Mouse (Mus musculus) myocyte (in vitro differentiated cells): Measurements from ENCODE around the gene Ghrl. TPM values are rescaled to one million over a fixed set of nuclear protein-coding genes. Genes with fewer than 3 reads are reported as not detected.

Source experiments
- H3K27me3 ChIP-seq: one replicate; pipeline ENCODE4 v1.6.1; 2011; ENCODE audit not compliant: control insufficient read depth, insufficient read depth, insufficient read length
- H3K36me3 ChIP-seq: one replicate; pipeline ENCODE4 v1.6.1; 2011; ENCODE audit not compliant: control insufficient read depth, insufficient read depth
- H3K4me2 ChIP-seq: one replicate; pipeline ENCODE4 v1.6.1; 2011; ENCODE audit warnings: low read depth, control low read depth
- H3K4me3 ChIP-seq: one replicate; pipeline ENCODE4 v1.5.1; 2011; ENCODE audit warnings: mild to moderate bottlenecking, control low read depth, moderate library complexity
- H3K79me2 ChIP-seq: one replicate; pipeline ENCODE4 v1.6.1; 2011; ENCODE audit not compliant: control insufficient read depth, insufficient read depth
- H3ac ChIP-seq: one replicate; pipeline ENCODE4 v1.6.1; 2011; ENCODE audit not compliant: control insufficient read depth, insufficient read length
- CEBPB ChIP-seq: IDR thresholded peaks from 2 replicates; pipeline ENCODE4 v1.6.1; 2011; ENCODE audit warnings: mild to moderate bottlenecking, moderate library complexity; ENCODE audit not compliant: poor library complexity, insufficient read depth, severe bottlenecking
- E2F4 ChIP-seq: IDR thresholded peaks from one replicate; pipeline ENCODE4 v1.6.1; 2011; ENCODE audit warnings: mild to moderate bottlenecking, control low read depth, moderate library complexity; ENCODE audit not compliant: insufficient read depth
- MAX ChIP-seq: IDR thresholded peaks from one replicate; pipeline ENCODE4 v1.6.1; 2011; ENCODE audit warnings: low read depth, mild to moderate bottlenecking, control low read depth
- MYOD1 ChIP-seq, 3 experiments: IDR thresholded peaks; one replicate each; pipeline ENCODE4 v1.6.1; 2011; ENCODE audit warnings: control low read depth in 2 of 3, low read depth in 2 of 3, mild to moderate bottlenecking in 2 of 3, moderate library complexity in 1 of 3; ENCODE audit not compliant: insufficient read length in 2 of 3, control insufficient read depth in 1 of 3
- MYOG ChIP-seq, 3 experiments: IDR thresholded peaks; one replicate each; pipeline ENCODE4 v1.6.1; 2011; ENCODE audit warnings: control low read depth in 2 of 3, low read depth in 2 of 3, mild to moderate bottlenecking in 2 of 3; ENCODE audit not compliant: insufficient read length in 2 of 3, control insufficient read depth in 1 of 3, insufficient read depth in 1 of 3
- POLR2A ChIP-seq: IDR thresholded peaks from one replicate; pipeline ENCODE4 v1.6.1; 2011; ENCODE audit warnings: low read depth, mild to moderate bottlenecking, control low read depth, moderate library complexity; ENCODE audit not compliant: insufficient read length
- POLR2AphosphoS2 ChIP-seq: IDR thresholded peaks from one replicate; pipeline ENCODE4 v1.6.1; 2011; ENCODE audit warnings: low read depth, control low read depth; ENCODE audit not compliant: insufficient read length
- REST ChIP-seq: IDR thresholded peaks from one replicate; pipeline ENCODE4 v1.6.1; 2011; ENCODE audit warnings: mild to moderate bottlenecking, control low read depth, moderate library complexity; ENCODE audit not compliant: insufficient read depth, insufficient read length
- SRF ChIP-seq: IDR thresholded peaks from one replicate; pipeline ENCODE4 v1.6.1; 2011; ENCODE audit warnings: low read depth; ENCODE audit not compliant: control insufficient read depth, insufficient read length
- TCF12 ChIP-seq: IDR thresholded peaks from one replicate; pipeline ENCODE4 v1.6.1; 2011; ENCODE audit warnings: mild to moderate bottlenecking, control low read depth; ENCODE audit not compliant: poor library complexity, insufficient read depth, severe bottlenecking
- TCF3 ChIP-seq: IDR thresholded peaks from one replicate; pipeline ENCODE4 v1.6.1; 2011; ENCODE audit warnings: low read depth, control low read depth; ENCODE audit not compliant: insufficient read length
- USF1 ChIP-seq: IDR thresholded peaks from one replicate; pipeline ENCODE4 v1.6.1; 2011; ENCODE audit warnings: low read depth, mild to moderate bottlenecking, control low read depth, moderate library complexity
- polyA plus RNA-seq: library from polyadenylated mRNA; unstranded; fragments of >200 nt; fragmentation: generic; extraction: Trizol; gene quantifications from one replicate; pipeline ENCODE4 v1.2.1, GENCODE M21; 2012; ENCODE audit warnings: missing spikeins

Ghrl gene
- polyA plus RNA-seq, 1 experiment, result 0.35 TPM

DNA sequence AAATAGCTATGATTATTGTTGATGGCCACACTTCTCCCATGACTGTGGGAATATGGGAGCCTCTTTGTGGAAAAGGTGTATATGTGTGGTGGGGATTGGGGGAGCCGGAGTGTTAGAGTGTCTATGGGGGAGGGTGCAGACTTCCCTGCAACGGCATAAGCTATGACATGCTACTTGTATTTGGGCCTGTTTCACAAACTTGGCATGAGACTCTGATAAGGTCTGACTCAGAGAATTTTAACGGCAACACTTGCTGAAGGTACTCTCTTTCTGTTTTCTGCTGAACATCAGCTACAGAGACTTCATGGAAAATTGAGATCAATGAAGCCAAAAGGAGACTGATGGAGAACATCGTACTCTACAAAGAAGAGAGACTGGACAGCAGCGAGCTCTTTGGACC, 26.3 kb downstream of the Ghrl start:
- Histone ChIP-seq H3ac (no peak overlapping the region), H3K36me3 (no peaks in the 10 kb centered on the region), H3K4me2 (no peak overlapping the region), H3K4me3 (no peak overlapping the region), H3K27me3 (no peaks in the 10 kb centered on the region), H3K79me2 (peaks cover 33% of the 10 kb centered on the region)
- TF ChIP-seq MYOG (IDR thresholded peaks at IDR 0.05; ENCODE audit: control insufficient read depth in 1 of 3, insufficient read depth in 1 of 3, insufficient read length in 2 of 3, low read depth in 2 of 3) (no peak), MAX (no peak), E2F4 (no peak), POLR2A (no peak)

- TF ChIP-seq MYOD1 (IDR thresholded peaks at IDR 0.05; ENCODE audit: control insufficient read depth in 1 of 3, insufficient read length in 2 of 3, low read depth in 2 of 3) (no peak), POLR2A (no peak), MYOG (IDR thresholded peaks at IDR 0.05; ENCODE audit: control insufficient read depth in 1 of 3, insufficient read depth in 1 of 3, insufficient read length in 2 of 3, low read depth in 2 of 3) (no peak), REST (no peak), POLR2AphosphoS2 (no peak), CEBPB (no peak), USF1 (no peak), MAX (no peak), TCF3 (no peak), TCF12 (no peak), SRF (no peak), E2F4 (no peak)
- peak overlapping the region; percentile 55 for H3K4me2 ChIP-seq
Observed at GRCm38 (mm10) chr6:113692661-113693133, 27.0 kb downstream of the Ghrl start.

GRCm38 (mm10) chr6:113691084-113691462, 28.6 kb downstream of the Ghrl start:
- Histone ChIP-seq H3K4me3 (peak overlapping the region; percentile 19), H3ac (no peak overlapping the region), H3K27me3 (no peaks in the 10 kb centered on the region), H3K4me2 (peak overlapping the region; percentile 81), H3K36me3 (no peaks in the 10 kb centered on the region), H3K79me2 (peaks cover 23% of the 10 kb centered on the region)
- TF ChIP-seq CEBPB (no peak), E2F4 (no peak), POLR2AphosphoS2 (no peak), SRF (peak; percentile 35), MYOD1 (IDR thresholded peaks at IDR 0.05; ENCODE audit: control insufficient read depth in 1 of 3, insufficient read length in 2 of 3, low read depth in 2 of 3) (no peak)

More at GRCm38 (mm10) chr6:113692661-113693133, 27.0 kb downstream of the Ghrl start:
- Histone ChIP-seq H3K79me2 (peaks cover 26% of the 10 kb centered on the region), H3ac (no peak overlapping the region), H3K27me3 (no peaks in the 10 kb centered on the region), H3K36me3 (no peaks in the 10 kb centered on the region), H3K4me3 (no peak overlapping the region)

GRCm38 (mm10) chr6:113690400-113691083, 29.1 kb downstream of the Ghrl start:
- Histone ChIP-seq H3K79me2 (peaks cover 23% of the 10 kb centered on the region), H3K36me3 (no peaks in the 10 kb centered on the region), H3ac (no peak overlapping the region), H3K4me3 (peak overlapping the region; percentile 19), H3K27me3 (no peaks in the 10 kb centered on the region), H3K4me2 (peak overlapping the region; percentile 81)
- TF ChIP-seq MYOD1 (IDR thresholded peaks at IDR 0.05; ENCODE audit: control insufficient read depth in 1 of 3, insufficient read length in 2 of 3, low read depth in 2 of 3), result peak in 2 of 3 experiments; percentile 32 to 70
- TF ChIP-seq E2F4, result no peak
- TF ChIP-seq CEBPB, result peak; percentile 79
- no peak for TF ChIP-seq USF1
- no peak for TF ChIP-seq TCF3
- no peak for TF ChIP-seq TCF12
- no peak for TF ChIP-seq MAX
- TF ChIP-seq SRF, result peak; percentile 78
- peak; percentile 53 for TF ChIP-seq POLR2A
- TF ChIP-seq POLR2AphosphoS2, result no peak
- peak in 2 of 3 experiments; percentile 49 to 74 for TF ChIP-seq MYOG (IDR thresholded peaks at IDR 0.05; ENCODE audit: control insufficient read depth in 1 of 3, insufficient read depth in 1 of 3, insufficient read length in 2 of 3, low read depth in 2 of 3)
- no peak for TF ChIP-seq REST

GRCm38 (mm10) chr6:113690008-113690399, 29.7 kb downstream of the Ghrl start:
- H3K79me2 ChIP-seq, result peaks cover 23% of the 10 kb centered on the region
- peak overlapping the region; percentile 81 for H3K4me2 ChIP-seq
- H3K36me3 ChIP-seq, result no peaks in the 10 kb centered on the region
- TF ChIP-seq MYOG (IDR thresholded peaks at IDR 0.05; ENCODE audit: control insufficient read depth in 1 of 3, insufficient read depth in 1 of 3, insufficient read length in 2 of 3, low read depth in 2 of 3), result no peak
- peak; percentile 20 for TF ChIP-seq USF1
- peak overlapping the region; percentile 19 for H3K4me3 ChIP-seq
- H3ac ChIP-seq, result no peak overlapping the region
- H3K27me3 ChIP-seq, result no peaks in the 10 kb centered on the region
